ENCODE assay signal across 8 mouse cellular contexts in the genomic region with DNA sequence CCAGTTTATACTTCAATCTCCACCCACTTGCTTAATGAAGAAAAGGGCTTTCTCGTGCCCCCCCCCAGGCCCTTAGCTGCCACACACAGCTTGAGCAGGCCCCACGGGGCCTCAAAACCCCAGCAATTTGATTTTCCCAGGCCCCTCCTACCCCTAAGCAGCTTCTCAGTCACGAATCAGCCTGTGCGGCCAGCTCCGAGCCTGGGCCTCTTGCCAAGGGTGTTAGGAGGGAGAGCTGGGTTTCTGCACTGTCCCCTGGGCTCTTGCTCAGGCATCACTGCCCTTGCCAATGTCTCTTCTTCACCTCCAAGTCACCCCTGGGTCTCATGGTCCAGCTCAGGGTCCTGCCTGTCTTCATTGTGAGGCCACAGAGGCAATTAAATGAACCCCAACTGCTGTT. TPM values are rescaled to one million over a fixed set of nuclear protein-coding genes. Genes with fewer than 3 reads are reported as not detected.
DNase-seq lines count a peak whose midpoint lies in the region; ATAC-seq and TF ChIP-seq lines count a peak whose summit lies in the region.

No protein-coding gene starts in this region.

- no peak for TF ChIP-seq CTCF in gastrocnemius, adult 2 months (IDR thresholded peaks at IDR 0.05)
- no peak for TF ChIP-seq CTCF in thymus, adult 2 months (IDR thresholded peaks at IDR 0.05; ENCODE audit: borderline replicate concordance, control insufficient read depth, extremely low read depth, insufficient read depth, low read length, poor library complexity)

- TF ChIP-seq POLR2A in thymus, adult 2 months (IDR thresholded peaks at IDR 0.05; ENCODE audit: control insufficient read depth, extremely low read depth, insufficient read depth, low read length, poor library complexity): no peak

- peak overlapping the region; percentile 87 for H3K27ac ChIP-seq in gastrocnemius, adult 2 months
- peak overlapping the region; percentile 57 for H3K27ac ChIP-seq in intestine, embryonic 15.5 days
- no peak overlapping the region for H3K27ac ChIP-seq in thymus, adult 2 months (ENCODE audit: control insufficient read depth, insufficient read depth, low read length)

- WGBS in intestine, embryonic 15.5 days: 16% methylated on average over 5 of the region's 5 CpGs
- 77% methylated on average over 5 of the region's 5 CpGs for WGBS in thymus, adult 2 months

- H3K9me3 ChIP-seq in intestine, embryonic 15.5 days: no peaks in the 10 kb centered on the region

- no peaks in the 10 kb centered on the region for H3K36me3 ChIP-seq in intestine, embryonic 15.5 days
- H3K36me3 ChIP-seq in thymus, adult 2 months (ENCODE audit: control insufficient read depth, insufficient read depth, low read length): no peaks in the 10 kb centered on the region

- no peaks in the 10 kb centered on the region for H3K27me3 ChIP-seq in intestine, embryonic 15.5 days (replicated peaks)
- H3K27me3 ChIP-seq in thymus, adult 2 months (ENCODE audit: control insufficient read depth, insufficient read depth, low read length): no peaks in the 10 kb centered on the region

- DNase-seq in layer of hippocampus, postnatal 36 days: peak; percentile 7 to 18
- no peak for DNase-seq in layer of hippocampus, adult 8-10 months (ENCODE audit: low spot score in 2 of 2)
- DNase-seq in adrenal gland, postnatal 25 days: peak; percentile 79
- peak; percentile 92 for DNase-seq in gastrocnemius, adult 2 months
- DNase-seq in ovary, adult 18-20 months (ENCODE audit: low spot score): peak; percentile 55
- DNase-seq in layer of hippocampus, adult 11-12 months (ENCODE audit: low spot score): no peak
- no peak for DNase-seq in thymus, adult 2 months

- no peak overlapping the region for H3K9ac ChIP-seq in intestine, embryonic 15.5 days

- H3K4me3 ChIP-seq in gastrocnemius, adult 2 months: no peak overlapping the region
- no peak overlapping the region for H3K4me3 ChIP-seq in intestine, embryonic 15.5 days (replicated peaks)
- no peak overlapping the region for H3K4me3 ChIP-seq in thymus, adult 2 months (ENCODE audit: control insufficient read depth, insufficient read depth, low read length)

- intact Hi-C loops in gastrocnemius, adult 2 months (cut with DNase I): no loop called here

- ATAC-seq in intestine, embryonic 15.5 days: peak; percentile 79

- H3K4me2 ChIP-seq in intestine, embryonic 15.5 days (replicated peaks): no peak overlapping the region

- peaks cover 11% of the 10 kb centered on the region for H3K4me1 ChIP-seq in intestine, embryonic 15.5 days (replicated peaks)
- peaks cover 18% of the 10 kb centered on the region for H3K4me1 ChIP-seq in thymus, adult 2 months (replicated peaks; ENCODE audit: control insufficient read depth, insufficient read depth, low read length)

RNA-seq across cellular contexts. Expression of gene Fosl2, which starts 33.1 kb away (rescaled TPM):
- 10 to 100 TPM; 55.5 to 59.3 TPM for total RNA-seq in layer of hippocampus, postnatal 36 days (2021)
- total RNA-seq in layer of hippocampus, adult 8-10 months (2022): 10 to 100 TPM; 42.6 to 75.6 (median 59.2) TPM
- 470 and 512 TPM in 2 replicates for total RNA-seq in adrenal gland, postnatal 25 days (2021)
- total RNA-seq in gastrocnemius, adult 2 months (2021): 10 to 100 TPM; 12.8 to 14.9 TPM
- 7.1 and 7.3 TPM in 2 replicates for polyA plus RNA-seq in intestine, embryonic 15.5 days (2015; fragmentation: Nextera tagmentation; extraction: Ambion mirVana)
- 8.5 and 9.2 TPM in 2 replicates for polyA plus RNA-seq in thymus, adult 2 months (2012; rRNA removed)

Comparison
In these comparisons a context has a peak if more than half of its experiments do, and no peak if none do; other contexts are left out.
1. DNase-seq: peak in layer of hippocampus, postnatal 36 days (2 of 2), adrenal gland, postnatal 25 days (single experiment), gastrocnemius, adult 2 months (single experiment) and ovary, adult 18-20 months (single experiment); none in layer of hippocampus, adult 8-10 months (0 of 2), layer of hippocampus, adult 11-12 months (single experiment) and thymus, adult 2 months (single experiment).